Mouse (Mus musculus) limb, embryonic 15.5 days (tissue): ENCODE data around the gene Syne2. TPM values are rescaled to one million over a fixed set of nuclear protein-coding genes. Genes with fewer than 3 reads are reported as not detected.

Experiments used
- ATAC-seq: fragments of 200-750 bp; cut with Nextera tagmentation; 2 replicates; pipeline ENCODE4 v1.8.0; 2017; ENCODE audit warnings: low read depth, moderate TSS enrichment; ENCODE audit not compliant: insufficient number of reproducible peaks, low FRiP score, low TSS enrichment
- H3K27ac ChIP-seq: fragments of 300-500 bp; sonication (generic); 2 replicates; pipeline ENCODE4 v1.5.1; 2015; ENCODE audit warnings: moderate library complexity, mild to moderate bottlenecking, inconsistent platforms
- H3K27me3 ChIP-seq: fragments of 300-500 bp; sonication (generic); 2 replicates; pipeline ENCODE4 v1.6.1; 2015; ENCODE audit warnings: inconsistent platforms
- H3K36me3 ChIP-seq: fragments of 300-500 bp; sonication (generic); 2 replicates; pipeline ENCODE4 v1.6.1; 2015; ENCODE audit warnings: inconsistent platforms
- H3K4me1 ChIP-seq: fragments of 300-500 bp; sonication (generic); 2 replicates; pipeline ENCODE4 v1.6.1; 2015; ENCODE audit warnings: inconsistent platforms
- H3K4me2 ChIP-seq: fragments of 300-500 bp; sonication (generic); 2 replicates; pipeline ENCODE4 v1.6.1; 2015; ENCODE audit warnings: mild to moderate bottlenecking, inconsistent platforms
- H3K4me3 ChIP-seq: fragments of 300-500 bp; sonication (generic); 2 replicates; pipeline ENCODE4 v1.5.1; 2015; ENCODE audit warnings: mild to moderate bottlenecking, inconsistent platforms
- H3K9ac ChIP-seq: fragments of 300-500 bp; sonication (generic); 2 replicates; pipeline ENCODE4 v1.6.1; 2015; ENCODE audit warnings: inconsistent platforms
- H3K9me3 ChIP-seq: fragments of 300-500 bp; sonication (generic); 2 replicates; pipeline ENCODE4 v1.6.1; 2016; ENCODE audit warnings: inconsistent platforms
- WGBS: fragments of 180-500 bp; shearing (Covaris S2); methylation state at CpG from one replicate; pipeline ENCODE4 v1.1.7; 2015; 5-methylcytosine and 5-hydroxymethylcytosine counted together
- polyA plus RNA-seq: library from polyadenylated mRNA; unstranded; fragments of >200 nt; fragmentation: Nextera tagmentation; extraction: Ambion mirVana; gene quantifications from 2 replicates; pipeline ENCODE4 v1.2.1, GENCODE M21; 2015

Gene Syne2
- polyA plus RNA-seq, 1 experiment from 2014 or later, result 45.9 TPM

GRCm38 (mm10) chr12:76071935-76072849 lies 254.3 kb downstream of the Syne2 start:
- Histone ChIP-seq H3K9ac (0 out of 2 replicates have a peak overlapping the region, but pooled peaks have one; percentile 10), H3K4me2 (peak overlapping the region; percentile 38), H3K27me3 (no peaks in the 10 kb centered on the region), H3K9me3 (no peaks in the 10 kb centered on the region), H3K27ac (peak overlapping the region; percentile 69), H3K36me3 (peaks cover 17% of the 10 kb centered on the region), H3K4me3 (peak overlapping the region; percentile 34), H3K4me1 (peaks cover 18% of the 10 kb centered on the region)
- no peak for ATAC-seq
- 15% methylated on average over 19 of the region's 19 CpGs for WGBS

- Histone ChIP-seq H3K9ac (no peak overlapping the region), H3K27me3 (no peaks in the 10 kb centered on the region), H3K4me3 (peak overlapping the region; percentile 23), H3K27ac (no peak overlapping the region), H3K4me2 (peak overlapping the region; percentile 24; the same call in 1 of the 2 replicates), H3K4me1 (peaks cover 18% of the 10 kb centered on the region), H3K36me3 (peaks cover 20% of the 10 kb centered on the region), H3K9me3 (no peaks in the 10 kb centered on the region)
- no peak for ATAC-seq
- WGBS, result 19% methylated on average over 13 of the region's 13 CpGs
Observed at GRCm38 (mm10) chr12:76073066-76073826, 255.3 kb downstream of the Syne2 start.

GRCm38 (mm10) chr12:76073981-76074380 lies 256.0 kb downstream of the Syne2 start:
- H3K9ac ChIP-seq, result no peak overlapping the region
- no peaks in the 10 kb centered on the region for H3K27me3 ChIP-seq
- 48% methylated on average over 7 of the region's 7 CpGs for WGBS
- H3K4me1 ChIP-seq, result peaks cover 18% of the 10 kb centered on the region
- no peak for ATAC-seq
- H3K36me3 ChIP-seq, result peaks cover 26% of the 10 kb centered on the region
- H3K4me2 ChIP-seq, result no peak overlapping the region
- no peak overlapping the region for H3K4me3 ChIP-seq
- no peak overlapping the region for H3K27ac ChIP-seq
- no peaks in the 10 kb centered on the region for H3K9me3 ChIP-seq

GRCm38 (mm10) chr12:76080876-76081556 lies 263.1 kb downstream of the Syne2 start:
- peak overlapping the region; percentile 33 for H3K4me3 ChIP-seq
- no peak overlapping the region for H3K9ac ChIP-seq
- H3K36me3 ChIP-seq, result peaks cover 19% of the 10 kb centered on the region
- H3K4me1 ChIP-seq, result peaks cover 16% of the 10 kb centered on the region
- 21% methylated on average over 14 of the region's 14 CpGs for WGBS
- no peak overlapping the region for H3K27ac ChIP-seq
- ATAC-seq, result no peak
- H3K9me3 ChIP-seq, result no peaks in the 10 kb centered on the region
- peak overlapping the region; percentile 54 for H3K4me2 ChIP-seq
- H3K27me3 ChIP-seq, result no peaks in the 10 kb centered on the region

- H3K27ac ChIP-seq, result no peak overlapping the region
- no peaks in the 10 kb centered on the region for H3K27me3 ChIP-seq
- peak overlapping the region; percentile 33 for H3K4me3 ChIP-seq
- H3K4me2 ChIP-seq, result peak overlapping the region; percentile 54
- ATAC-seq, result no peak
- WGBS, result 11% methylated on average over 22 of the region's 22 CpGs
- H3K36me3 ChIP-seq, result peaks cover 16% of the 10 kb centered on the region
- H3K9me3 ChIP-seq, result no peaks in the 10 kb centered on the region
- no peak overlapping the region for H3K9ac ChIP-seq
- peaks cover 16% of the 10 kb centered on the region for H3K4me1 ChIP-seq
Observed at GRCm38 (mm10) chr12:76081557-76082211, 263.8 kb downstream of the Syne2 start.

- H3K4me3 ChIP-seq, result no peak overlapping the region
- H3K4me1 ChIP-seq, result peaks cover 16% of the 10 kb centered on the region
- no peak for ATAC-seq
- no peak overlapping the region for H3K4me2 ChIP-seq
- no peak overlapping the region for H3K9ac ChIP-seq
- no peak overlapping the region for H3K27ac ChIP-seq
- H3K36me3 ChIP-seq, result peaks cover 9% of the 10 kb centered on the region; the same call in 1 of the 2 replicates
- H3K27me3 ChIP-seq, result no peaks in the 10 kb centered on the region
- H3K9me3 ChIP-seq, result no peaks in the 10 kb centered on the region
- 45% methylated on average over 9 of the region's 9 CpGs for WGBS
Observed at GRCm38 (mm10) chr12:76085066-76085465, 267.1 kb downstream of the Syne2 start.

- peaks cover 11% of the 10 kb centered on the region; the same call in 1 of the 2 replicates for H3K36me3 ChIP-seq
- H3K27ac ChIP-seq, result no peak overlapping the region
- H3K4me2 ChIP-seq, result no peak overlapping the region
- no peak for ATAC-seq
- WGBS, result 61% methylated on average over 15 of the region's 15 CpGs
- no peak overlapping the region for H3K4me3 ChIP-seq
- no peak overlapping the region for H3K9ac ChIP-seq
- H3K9me3 ChIP-seq, result no peaks in the 10 kb centered on the region
- peaks cover 8% of the 10 kb centered on the region; the same call in 1 of the 2 replicates for H3K4me1 ChIP-seq
- H3K27me3 ChIP-seq, result no peaks in the 10 kb centered on the region
Observed at GRCm38 (mm10) chr12:76085956-76086905, 268.3 kb downstream of the Syne2 start.

GRCm38 (mm10) chr12:76087025-76087424 lies 269.1 kb downstream of the Syne2 start:
- Histone ChIP-seq H3K4me3 (no peak overlapping the region), H3K27ac (no peak overlapping the region), H3K4me2 (no peak overlapping the region), H3K9me3 (no peaks in the 10 kb centered on the region), H3K4me1 (peaks cover under 1% of the 10 kb centered on the region; the same call in 1 of the 2 replicates), H3K36me3 (peaks cover 11% of the 10 kb centered on the region; the same call in 1 of the 2 replicates), H3K27me3 (no peaks in the 10 kb centered on the region), H3K9ac (no peak overlapping the region)
- no peak for ATAC-seq
- 69% methylated on average over 13 of the region's 13 CpGs for WGBS

- peaks cover 35% of the 10 kb centered on the region for H3K36me3 ChIP-seq
- WGBS, result 87% methylated on average over 11 of the region's 11 CpGs
- H3K4me1 ChIP-seq, result peaks cover 13% of the 10 kb centered on the region; the same call in 1 of the 2 replicates
- H3K4me2 ChIP-seq, result no peak overlapping the region
- no peaks in the 10 kb centered on the region for H3K27me3 ChIP-seq
- H3K27ac ChIP-seq, result no peak overlapping the region
- H3K9me3 ChIP-seq, result no peaks in the 10 kb centered on the region
- no peak for ATAC-seq
- H3K9ac ChIP-seq, result no peak overlapping the region
- no peak overlapping the region for H3K4me3 ChIP-seq
Observed at GRCm38 (mm10) chr12:76092789-76093466, 275.0 kb downstream of the Syne2 start.
